Mouse (Mus musculus): ENCODE measurements around the gene Chd9.

The Chd9 gene

DNA sequence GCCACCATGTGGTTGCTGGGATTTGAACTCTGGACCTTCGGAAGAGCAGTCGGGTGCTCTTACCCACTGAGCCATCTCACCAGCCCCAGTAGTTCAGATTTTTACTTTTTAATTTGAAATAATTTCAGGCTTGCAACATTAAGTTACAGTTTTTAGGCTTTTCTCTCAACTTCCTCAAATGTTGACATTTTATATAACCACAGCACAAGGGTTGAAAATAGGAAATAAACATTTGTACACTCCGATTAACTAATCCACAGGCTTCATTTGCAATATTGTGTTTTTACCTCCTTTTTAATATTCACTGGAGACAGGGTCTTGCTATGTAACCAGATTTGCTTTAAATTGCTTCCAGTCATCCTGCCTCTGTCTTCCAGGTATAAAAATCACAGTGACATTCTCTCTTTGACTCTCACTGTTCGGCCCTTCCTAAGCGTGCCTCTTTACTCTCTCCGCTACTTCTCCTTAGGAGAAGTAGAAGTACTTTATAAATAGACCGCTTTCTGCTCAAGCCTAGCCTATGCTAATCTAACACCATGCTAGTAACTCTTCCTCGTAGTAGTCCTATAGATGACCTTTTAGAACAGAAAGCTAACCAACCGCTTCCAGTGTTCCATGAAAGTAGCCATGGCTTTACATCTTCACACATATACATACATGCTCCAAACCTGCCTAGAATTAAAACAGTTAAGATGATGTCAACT, 137.5 kb downstream of the Chd9 start:
- no peak for DNase-seq (ENCODE audit: low read depth, low spot score)

DNA sequence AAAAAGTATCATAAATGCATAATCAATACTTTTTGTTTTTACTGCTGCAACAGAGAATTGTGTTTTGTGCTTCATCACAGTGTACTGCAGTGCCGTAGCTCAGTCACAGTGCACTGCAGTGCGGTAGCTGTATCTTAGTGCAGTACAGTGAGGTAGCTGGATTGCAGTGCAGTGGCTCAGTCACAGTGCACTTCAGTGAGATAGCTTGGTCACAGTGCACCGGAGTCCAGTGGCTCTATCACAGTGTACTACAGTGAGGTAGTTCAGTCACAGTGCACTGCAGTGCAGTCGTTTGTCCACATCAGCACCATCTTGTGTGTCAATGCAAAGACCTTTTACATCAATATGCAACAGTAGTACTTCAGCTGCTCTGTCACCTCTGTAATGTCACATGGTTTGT, 140.2 kb downstream of the Chd9 start:
- DNase-seq (ENCODE audit: low read depth, low spot score) = no peak

DNA sequence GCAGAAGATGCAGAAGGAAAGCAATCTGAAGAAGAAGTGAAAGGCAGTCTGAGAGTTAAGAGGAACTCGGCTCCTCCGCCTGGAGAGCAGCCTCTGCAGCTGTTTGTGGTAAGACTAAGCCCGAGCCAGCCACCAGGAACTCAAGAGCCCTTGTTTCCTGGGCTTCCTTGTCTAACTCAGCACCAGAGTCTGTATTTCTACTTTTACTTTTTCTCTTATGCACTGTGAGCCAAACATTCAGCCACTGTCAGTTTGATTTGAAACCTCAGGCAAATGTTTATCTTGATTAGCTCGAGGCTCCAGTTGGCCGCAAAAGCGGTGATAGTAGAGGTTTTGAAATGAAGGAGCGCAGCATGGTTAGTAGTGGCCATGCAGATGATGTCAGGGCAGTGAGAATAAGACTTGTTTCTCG, 148.8 kb downstream of the Chd9 start:
- DNase-seq (ENCODE audit: low read depth, low spot score) = no peak

DNA sequence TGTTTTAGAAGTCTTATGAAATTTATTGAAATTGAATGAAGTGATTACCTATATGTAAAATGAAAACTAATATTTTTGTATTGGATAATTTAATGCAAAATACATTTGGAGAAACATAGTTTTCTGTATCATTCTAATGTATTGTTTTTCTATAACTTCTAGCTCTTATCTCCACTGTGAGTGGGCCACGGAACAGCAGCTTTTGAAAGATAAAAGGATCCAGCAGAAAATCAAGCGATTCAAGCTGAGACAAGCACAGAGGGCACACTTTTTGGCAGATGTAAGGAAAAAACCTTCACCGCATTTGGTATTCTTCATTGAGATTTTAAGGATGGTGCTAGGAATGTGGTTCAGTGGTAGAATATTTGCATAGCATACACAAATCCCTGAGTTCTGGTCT, 150.6 kb downstream of the Chd9 start:
- no peak for DNase-seq (ENCODE audit: low read depth, low spot score)

DNA sequence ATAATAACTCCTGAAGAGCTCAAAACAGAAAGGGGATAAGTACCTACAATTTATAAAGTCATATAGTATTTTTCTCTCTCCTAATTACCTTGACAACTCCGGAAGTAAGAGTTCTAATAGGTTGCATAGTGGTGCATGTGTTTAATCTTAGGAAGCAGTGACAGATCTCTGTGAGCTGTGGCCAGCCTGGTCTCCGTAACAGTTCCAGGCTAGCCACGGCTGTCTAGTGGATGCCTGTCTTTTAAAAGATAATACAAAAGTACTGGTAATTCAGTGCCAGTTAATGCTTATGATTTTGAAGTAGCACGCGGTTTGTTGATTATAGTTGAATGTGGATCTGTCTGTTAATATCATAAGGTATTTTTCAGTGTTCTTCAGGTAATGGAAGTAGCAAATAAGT, 151.1 kb downstream of the Chd9 start:
- DNase-seq (ENCODE audit: low read depth, low spot score) = no peak

DNA sequence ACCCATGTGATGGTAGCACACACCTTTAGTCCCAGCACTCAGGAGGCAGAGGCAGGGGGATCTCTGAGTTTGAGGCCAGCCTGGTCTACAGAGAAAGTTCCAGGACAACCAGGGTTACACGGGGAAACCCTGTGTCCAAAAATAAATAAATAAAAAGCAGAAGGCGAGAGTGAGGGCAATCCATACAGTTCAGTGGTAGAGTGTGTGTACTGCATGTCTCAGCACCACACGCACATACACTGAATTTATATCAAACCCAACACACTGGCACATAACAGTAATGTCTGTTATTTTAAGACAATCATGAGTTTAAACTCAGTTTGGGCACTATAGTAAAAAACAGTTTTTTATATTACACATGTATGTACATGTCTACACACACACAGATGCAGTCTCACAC, 153.9 kb downstream of the Chd9 start:
- DNase-seq (ENCODE audit: low read depth, low spot score) = no peak

DNA sequence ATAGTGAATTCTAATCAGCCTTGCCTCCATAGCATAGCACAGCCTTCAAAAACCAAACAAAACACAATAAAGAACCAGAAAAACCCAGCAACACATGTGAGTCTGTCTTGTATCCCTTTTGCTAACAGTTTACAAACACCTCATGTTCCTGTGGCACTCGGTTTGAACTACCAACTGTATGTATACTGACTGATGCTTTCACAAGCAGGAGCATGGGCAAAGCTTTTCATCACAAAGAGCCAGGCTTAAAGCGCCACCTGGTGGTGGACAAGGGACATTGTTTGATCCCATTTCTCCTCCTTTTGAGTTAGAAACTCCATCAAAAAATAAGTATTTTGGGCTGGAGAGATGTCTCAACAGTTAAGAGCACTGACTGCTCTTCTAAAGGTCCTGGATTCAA, 191.6 kb downstream of the Chd9 start:
- DNase-seq (ENCODE audit: low read depth, low spot score) = peak; percentile 69

DNA sequence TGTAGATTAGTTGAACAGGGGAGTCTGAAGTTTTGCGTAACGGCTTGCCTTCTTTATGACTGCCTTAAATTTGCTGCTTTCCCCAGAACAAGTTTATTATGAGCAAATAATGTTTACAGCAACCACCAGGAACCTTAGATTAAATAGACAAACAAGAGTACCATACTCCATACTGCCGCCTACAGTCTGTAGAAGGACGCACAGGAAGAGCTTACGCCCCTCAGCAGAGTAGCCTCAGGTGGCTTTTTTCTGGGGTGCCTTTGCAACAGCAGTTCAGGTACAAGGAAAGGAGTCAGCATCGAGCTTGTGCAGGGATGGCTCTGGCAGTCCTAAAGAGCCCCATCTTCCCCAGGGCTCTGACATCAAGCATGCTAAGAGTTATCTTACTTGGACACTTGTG, 206.3 kb downstream of the Chd9 start:
- peak; percentile 5 for DNase-seq (ENCODE audit: low read depth, low spot score)

DNA sequence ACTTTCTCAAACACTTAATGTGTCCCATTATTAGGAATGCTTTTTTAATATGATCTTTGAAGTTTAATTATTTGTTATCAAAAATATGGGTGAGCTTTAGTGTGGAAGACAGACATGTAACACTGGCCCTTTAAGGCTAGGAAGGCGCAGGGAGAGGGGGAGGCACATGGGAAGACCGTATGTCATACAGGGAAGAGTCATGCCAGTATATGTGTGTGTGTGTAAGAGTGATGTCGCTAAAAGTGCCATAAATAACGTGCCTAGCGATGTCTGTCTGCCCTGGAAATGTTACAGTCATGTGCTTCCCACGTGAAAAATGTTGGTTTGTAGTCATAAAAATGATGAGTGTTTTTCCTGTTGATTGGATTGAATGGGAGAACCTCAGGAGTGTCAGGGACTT, 208.8 kb downstream of the Chd9 start:
- no peak for DNase-seq (ENCODE audit: low read depth, low spot score)

DNA sequence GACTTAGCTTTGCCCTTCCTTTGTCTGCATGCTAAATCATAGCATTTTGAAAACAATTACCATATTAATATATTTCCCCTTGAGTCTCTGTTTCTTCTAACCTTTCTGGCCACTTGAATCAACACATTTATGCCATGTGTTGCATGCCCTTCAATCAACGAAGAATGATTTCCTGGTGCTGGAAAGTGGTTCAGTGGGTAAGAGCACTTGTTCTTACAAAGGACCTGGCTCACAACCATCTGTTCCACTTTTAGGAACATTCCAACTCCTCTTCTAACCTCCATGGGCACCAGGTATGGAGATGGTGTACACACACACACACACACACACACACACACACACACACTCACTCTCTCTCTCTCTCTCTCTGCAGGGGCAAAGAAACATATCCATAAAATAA, 210.5 kb downstream of the Chd9 start:
- DNase-seq (ENCODE audit: low read depth, low spot score) = no peak

DNA sequence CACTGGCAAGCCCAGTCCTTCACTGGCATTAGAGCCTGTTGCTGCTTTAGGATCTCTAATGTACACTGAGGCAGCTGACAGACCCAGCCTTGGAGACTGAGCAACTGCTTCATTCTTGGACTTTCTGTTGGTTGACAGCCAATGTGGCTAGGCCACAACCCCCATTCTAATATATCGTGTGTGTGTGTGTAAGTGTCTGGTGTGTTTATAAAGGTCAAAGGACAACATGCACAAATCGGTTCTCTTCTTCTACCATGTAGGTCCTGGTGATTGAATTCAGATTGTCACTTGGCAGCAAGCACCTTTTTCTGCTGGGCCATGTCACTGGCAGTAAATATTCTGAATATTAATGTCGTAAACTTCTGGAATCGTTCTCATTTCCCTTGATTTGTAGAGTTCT, 218.2 kb downstream of the Chd9 start:
- no peak for DNase-seq (ENCODE audit: low read depth, low spot score)

DNA sequence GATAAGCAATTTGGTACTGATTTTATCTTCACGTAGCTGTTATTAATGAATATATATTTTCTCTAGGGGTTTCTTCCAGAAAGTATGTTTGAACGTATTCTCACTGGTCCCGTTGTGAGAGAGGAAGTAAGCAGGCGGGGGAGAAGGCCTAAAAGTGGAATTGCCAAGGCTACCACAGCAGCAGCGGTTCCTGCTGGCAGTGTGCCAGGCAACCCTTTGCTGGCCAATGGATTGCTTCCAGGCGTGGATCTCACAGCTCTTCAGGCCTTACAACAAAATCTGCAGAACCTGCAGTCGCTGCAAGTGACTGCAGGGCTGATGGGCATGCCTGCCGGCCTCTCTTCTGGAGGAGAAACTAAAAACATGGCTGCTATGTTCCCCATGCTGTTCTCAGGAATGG, 222.9 kb downstream of the Chd9 start:
- no peak for DNase-seq (ENCODE audit: low read depth, low spot score)

DNA sequence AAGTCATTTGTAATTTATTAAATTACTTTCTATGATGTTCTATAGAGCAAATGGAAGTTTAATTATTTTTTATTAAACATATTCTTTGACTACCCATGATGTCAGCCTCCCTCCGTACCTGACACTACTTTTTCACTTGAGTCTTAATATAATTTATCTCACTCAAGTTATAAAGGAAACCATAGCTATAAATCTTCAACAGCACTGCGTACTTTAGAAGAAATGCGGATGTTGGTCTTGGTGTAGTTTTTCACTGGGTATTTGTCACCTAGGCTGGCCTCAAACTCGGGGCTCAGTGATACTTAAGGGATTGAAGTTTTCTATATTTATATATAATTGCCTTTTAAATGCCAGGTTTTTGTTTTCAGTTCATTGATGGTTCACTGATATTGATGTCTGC, 226.3 kb downstream of the Chd9 start:
- DNase-seq (ENCODE audit: low read depth, low spot score) = no peak

DNA sequence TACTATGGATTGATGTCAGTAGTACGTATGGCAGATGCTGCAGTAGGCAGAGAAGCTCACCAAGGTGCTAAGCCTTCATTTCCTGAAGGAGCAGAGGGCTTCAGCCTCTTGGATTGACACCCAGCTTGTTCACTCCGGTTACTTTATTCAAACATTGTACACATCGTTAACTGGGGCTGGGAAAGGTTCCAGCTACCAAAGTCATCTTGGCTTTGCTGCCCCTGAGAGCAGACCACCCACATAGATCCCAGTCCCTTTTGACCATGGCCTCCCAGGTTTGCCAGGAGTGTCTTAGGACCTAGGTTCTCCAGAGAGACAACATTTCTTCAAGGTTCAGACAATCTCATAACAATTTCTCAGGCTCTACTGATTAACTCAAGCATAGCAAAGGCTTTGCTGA, 228.7 kb downstream of the Chd9 start:
- DNase-seq (ENCODE audit: low read depth, low spot score) = no peak

DNA sequence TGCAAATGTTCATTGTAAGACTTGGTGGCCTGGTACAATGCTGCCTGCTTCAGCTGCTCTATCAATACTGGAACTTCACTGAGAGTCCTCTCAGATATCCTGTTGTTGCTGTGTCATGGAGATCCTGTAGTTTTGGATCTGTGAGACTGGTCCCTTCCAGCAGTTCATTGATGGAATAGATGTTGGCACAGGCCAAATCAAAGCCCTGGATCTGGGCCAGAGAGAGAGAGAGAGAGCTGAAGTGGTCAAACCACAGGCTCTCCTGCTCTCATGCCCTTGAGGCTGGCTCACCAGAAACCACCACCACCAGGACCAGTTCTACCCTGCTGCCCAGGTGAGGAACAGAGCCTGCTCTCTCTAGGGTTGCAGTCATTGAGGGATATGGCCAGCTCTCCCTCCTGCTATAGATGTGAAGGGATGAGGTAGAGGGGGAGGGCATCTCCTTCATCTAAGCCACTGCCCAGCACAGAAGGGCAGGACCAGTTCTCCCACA, 231.0 kb downstream of the Chd9 start:
- DNase-seq (ENCODE audit: low read depth, low spot score) = no peak

DNA sequence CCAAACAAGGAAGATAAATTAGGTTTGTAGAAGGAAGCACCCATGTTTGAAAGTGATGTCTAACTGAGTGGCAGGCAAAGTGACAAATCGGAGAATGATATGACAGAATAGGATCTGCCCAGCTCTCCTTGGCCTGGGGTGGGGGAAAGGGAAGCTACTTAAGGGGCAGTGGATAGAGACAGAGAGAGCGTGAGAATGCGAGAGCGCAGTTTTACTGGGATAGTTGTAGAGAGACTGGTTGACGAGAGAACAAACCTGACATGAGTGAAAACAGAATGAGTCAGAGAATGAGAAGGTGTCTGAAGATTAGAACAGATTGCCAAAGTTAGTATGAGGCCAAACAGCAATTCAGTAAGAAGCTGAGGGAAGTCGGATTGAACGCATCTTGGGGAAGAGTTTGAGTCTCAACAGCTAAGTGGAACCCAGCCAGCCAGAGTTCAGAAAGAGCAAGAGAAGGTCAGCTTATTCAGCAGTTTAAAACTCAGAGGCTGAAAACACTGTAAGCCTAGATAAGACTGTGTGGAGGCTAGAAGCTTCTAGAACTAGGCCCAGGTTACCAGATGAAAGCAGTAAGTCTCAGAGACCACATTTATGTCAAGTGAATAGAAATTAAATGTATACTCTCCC, 231.8 kb downstream of the Chd9 start:
- DNase-seq (ENCODE audit: low read depth, low spot score) = no peak

DNA sequence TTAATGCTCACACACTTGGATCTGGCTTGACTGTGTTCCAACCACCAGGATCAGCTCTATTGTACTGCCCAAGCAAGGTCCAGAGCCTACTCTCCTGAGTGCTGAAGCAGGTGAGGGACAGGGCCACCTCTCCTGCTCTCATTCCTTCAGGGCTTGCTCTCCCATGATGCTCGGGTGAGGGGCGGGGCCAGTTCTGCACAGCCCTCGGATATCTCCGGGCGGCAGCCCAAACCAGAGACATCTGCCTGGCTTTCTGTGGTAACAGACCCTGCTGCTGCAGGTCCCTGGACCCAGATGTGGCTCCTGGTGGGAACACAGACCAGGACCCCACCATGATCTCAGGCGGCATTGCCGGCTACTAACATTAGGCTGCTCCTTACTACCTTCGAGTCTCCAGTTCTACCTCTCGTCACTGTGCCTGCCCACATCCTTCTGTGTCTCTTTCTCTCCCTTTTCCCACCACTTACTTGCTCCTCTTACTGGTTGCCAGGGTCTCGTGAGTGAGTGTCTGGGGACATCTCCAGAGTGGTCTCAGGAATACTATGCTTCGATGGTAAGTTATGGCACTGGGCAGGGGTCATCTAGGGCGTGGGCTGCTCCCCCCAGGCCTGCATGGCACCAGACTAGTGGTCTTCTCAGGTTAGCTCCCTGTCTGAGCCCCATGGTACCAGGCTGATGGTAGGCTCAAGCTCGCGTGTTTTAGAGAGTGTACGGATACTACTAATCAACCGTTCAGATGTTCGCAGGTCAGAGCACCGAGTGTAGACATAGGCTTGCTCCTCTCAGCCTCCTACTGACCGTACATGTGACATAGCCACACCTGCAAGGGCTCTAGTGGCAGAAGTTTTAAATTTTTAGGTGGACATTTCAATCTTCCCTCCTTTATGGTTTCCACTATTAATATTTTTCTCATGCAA, 232.7 kb downstream of the Chd9 start:
- DNase-seq (ENCODE audit: low read depth, low spot score) = peak; percentile 21

DNA sequence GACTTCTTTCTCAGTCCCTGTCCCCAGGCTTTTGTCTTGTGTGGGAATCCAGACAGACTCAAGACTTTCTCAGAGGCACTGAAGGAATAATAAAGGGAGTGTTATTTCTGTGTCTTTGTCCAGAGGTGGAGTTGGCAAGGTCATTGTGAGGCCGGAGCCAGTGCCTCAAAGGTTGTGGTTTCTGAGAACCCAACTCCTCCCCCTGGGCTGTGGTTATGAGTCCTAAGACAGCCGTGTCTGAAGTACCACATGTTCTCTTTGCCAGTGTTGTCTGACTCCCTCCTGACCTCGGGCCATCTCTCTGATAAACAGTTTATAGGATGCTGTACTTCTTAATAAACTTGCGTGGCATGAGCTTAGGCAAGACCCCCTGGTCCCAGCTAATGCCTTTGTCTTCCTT, 237.0 kb downstream of the Chd9 start:
- DNase-seq (ENCODE audit: low read depth, low spot score) = no peak

DNA sequence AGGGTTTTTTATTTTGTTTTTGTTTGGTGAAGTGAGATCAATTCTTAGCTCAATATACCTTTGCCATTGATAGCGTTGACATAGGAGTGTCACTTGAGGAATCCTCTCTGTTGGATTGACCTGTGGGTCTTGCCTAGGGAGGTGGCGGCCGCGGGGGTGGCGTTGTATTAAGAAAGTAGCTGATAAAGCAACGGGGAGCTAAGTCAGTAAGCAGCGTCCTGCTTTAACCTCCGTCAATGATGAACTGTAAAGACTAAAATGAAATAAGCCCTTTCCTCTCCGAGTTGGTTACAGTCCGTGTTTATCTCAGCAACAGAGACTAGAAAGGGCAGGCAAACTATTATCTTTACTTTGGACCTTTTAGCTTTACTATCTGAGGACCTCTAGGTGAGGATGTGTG, 241.3 kb downstream of the Chd9 start:
- DNase-seq (ENCODE audit: low read depth, low spot score) = no peak

DNA sequence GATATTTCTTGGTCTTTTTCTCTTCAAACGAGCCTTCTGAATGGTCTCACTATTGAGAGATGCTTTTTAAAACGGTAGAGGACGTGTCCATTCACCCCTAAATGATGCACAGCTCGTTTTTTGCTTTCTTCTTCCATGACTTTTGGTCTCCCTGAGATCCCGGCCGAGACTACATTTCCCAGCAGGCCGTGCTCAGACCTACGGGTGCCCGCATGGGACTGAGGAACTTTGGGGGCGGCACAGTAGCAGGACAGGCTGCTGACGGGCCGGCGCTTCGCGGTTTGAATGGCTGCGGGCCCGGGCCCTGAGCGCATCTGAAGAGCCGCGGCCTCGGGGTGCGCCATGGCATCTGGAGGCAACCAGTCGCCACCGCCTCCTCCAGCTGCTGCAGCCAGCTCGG, 241.7 kb downstream of the Chd9 start, which contains the start of gene Rbl2:
Rbl2 (plus strand) TSS at position 224 of the 400 bp plus-strand sequence.
- DNase-seq (ENCODE audit: low read depth, low spot score) = peak; percentile 93

DNA sequence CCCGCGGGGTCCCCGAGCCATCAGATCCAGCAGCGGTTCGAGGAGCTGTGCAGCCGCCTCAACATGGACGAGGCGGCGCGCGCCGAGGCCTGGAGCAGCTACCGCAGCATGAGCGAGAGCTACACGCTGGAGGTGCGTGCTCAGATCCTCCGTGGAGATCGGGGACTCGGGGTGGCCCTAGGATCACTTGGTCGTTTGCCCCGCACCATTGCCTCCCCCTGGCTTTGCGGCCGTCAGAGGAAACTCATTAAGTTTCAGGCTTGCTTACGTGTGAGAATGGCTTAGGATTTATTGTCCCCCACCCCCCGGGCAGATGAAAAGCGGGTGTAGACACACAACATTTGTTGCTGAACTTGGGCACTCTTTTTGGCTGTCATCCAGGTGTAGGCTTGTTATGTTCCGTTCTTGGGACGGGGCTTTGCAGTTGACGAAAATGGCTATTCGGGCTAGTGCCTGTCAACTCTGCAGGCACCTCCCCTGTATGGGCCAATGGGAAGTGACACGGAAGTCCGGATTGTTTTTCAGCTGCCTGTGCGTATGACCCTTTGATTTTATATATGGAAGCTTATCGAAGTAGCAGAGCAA, 242.2 kb downstream of the Chd9 start:
- peak; percentile 93 for DNase-seq (ENCODE audit: low read depth, low spot score)

All from CD4-positive helper T cell, adult 2 months (primary cell).